9 mouse cellular contexts compared by ENCODE assay signal in genomic region chr10:81452237-81452946, GRCm38 (mm10). TPM values are rescaled to one million over a fixed set of nuclear protein-coding genes. Genes with fewer than 3 reads are reported as not detected.
DNase-seq lines count a peak whose midpoint lies in the region; ATAC-seq lines count a peak whose summit lies in the region.
"Had no signal": no experiment of that assay in that cellular context is flagged by ENCODE, and none has a peak within 500 bp of the region (broad histone marks: within the 10 kb centered on the region; RNA-seq: fewer than 3 reads in every experiment).

No protein-coding gene starts in this region.

- peaks cover 84% of the 10 kb centered on the region for H3K27me3 ChIP-seq in hindbrain, embryonic 13.5 days
- peaks cover 57% of the 10 kb centered on the region for H3K27me3 ChIP-seq in hindbrain, embryonic 14.5 days (ENCODE audit: control insufficient read depth, insufficient read depth, low read length)
- H3K27me3 ChIP-seq in neural tube, embryonic 12.5 days (replicated peaks) = peaks cover 66% of the 10 kb centered on the region
- peaks cover 69% of the 10 kb centered on the region for H3K27me3 ChIP-seq in midbrain, embryonic 13.5 days

- no peaks in the 10 kb centered on the region for H3K9me3 ChIP-seq in hindbrain, embryonic 13.5 days
- H3K9me3 ChIP-seq in hindbrain, embryonic 14.5 days (ENCODE audit: control insufficient read depth, low read length) = no peaks in the 10 kb centered on the region
- no peaks in the 10 kb centered on the region for H3K9me3 ChIP-seq in neural tube, embryonic 12.5 days
- no peaks in the 10 kb centered on the region for H3K9me3 ChIP-seq in midbrain, embryonic 13.5 days

- peak overlapping the region; percentile 29; the same call in 1 of the 2 replicates for H3K9ac ChIP-seq in hindbrain, embryonic 13.5 days
- no peak overlapping the region for H3K9ac ChIP-seq in hindbrain, embryonic 14.5 days
- no peak overlapping the region for H3K9ac ChIP-seq in neural tube, embryonic 12.5 days
- peak overlapping the region; percentile 36; the same call in 1 of the 2 replicates for H3K9ac ChIP-seq in midbrain, embryonic 13.5 days (replicated peaks)

- WGBS in hindbrain, embryonic 13.5 days = 12% methylated on average over 36 of the region's 36 CpGs
- WGBS in hindbrain, embryonic 14.5 days = 7% methylated on average over 36 of the region's 36 CpGs
- 9% methylated on average over 36 of the region's 36 CpGs for WGBS in neural tube, embryonic 12.5 days
- WGBS in midbrain, embryonic 13.5 days = 9% methylated on average over 36 of the region's 36 CpGs

- ATAC-seq in hindbrain, embryonic 13.5 days (ENCODE audit: low FRiP score) = no peak
- no peak for ATAC-seq in hindbrain, embryonic 14.5 days (ENCODE audit: low FRiP score)
- no peak for ATAC-seq in neural tube, embryonic 12.5 days (ENCODE audit: low FRiP score, low read depth)
- ATAC-seq in midbrain, embryonic 13.5 days = no peak
- ATAC-seq: hindbrain, embryonic 16.5 days had no signal

- 0 out of 2 replicates have a peak, but pooled peaks cover 5% of the 10 kb centered on the region for H3K4me1 ChIP-seq in hindbrain, embryonic 13.5 days (replicated peaks)
- H3K4me1 ChIP-seq in hindbrain, embryonic 14.5 days (replicated peaks; ENCODE audit: control insufficient read depth, insufficient read depth, low read length) = no peaks in the 10 kb centered on the region
- H3K4me1 ChIP-seq in neural tube, embryonic 12.5 days = no peaks in the 10 kb centered on the region
- H3K4me1 ChIP-seq in midbrain, embryonic 13.5 days (replicated peaks) = no peaks in the 10 kb centered on the region

- H3K36me3 ChIP-seq in hindbrain, embryonic 13.5 days = no peaks in the 10 kb centered on the region
- H3K36me3 ChIP-seq in hindbrain, embryonic 14.5 days (replicated peaks; ENCODE audit: control insufficient read depth, insufficient read depth) = no peaks in the 10 kb centered on the region
- no peaks in the 10 kb centered on the region for H3K36me3 ChIP-seq in neural tube, embryonic 12.5 days
- no peaks in the 10 kb centered on the region for H3K36me3 ChIP-seq in midbrain, embryonic 13.5 days

- H3K4me3 ChIP-seq in hindbrain, embryonic 13.5 days = no peak overlapping the region
- no peak overlapping the region for H3K4me3 ChIP-seq in hindbrain, embryonic 14.5 days (replicated peaks; ENCODE audit: low read length)
- no peak overlapping the region for H3K4me3 ChIP-seq in neural tube, embryonic 12.5 days
- H3K4me3 ChIP-seq in midbrain, embryonic 13.5 days (replicated peaks) = no peak overlapping the region; the same call in 1 of the 2 replicates

- H3K4me2 ChIP-seq in hindbrain, embryonic 13.5 days = no peak overlapping the region
- no peak overlapping the region for H3K4me2 ChIP-seq in hindbrain, embryonic 14.5 days (replicated peaks)
- 0 out of 2 replicates have a peak overlapping the region, but pooled peaks have one; percentile 5 for H3K4me2 ChIP-seq in neural tube, embryonic 12.5 days (replicated peaks)
- H3K4me2 ChIP-seq in midbrain, embryonic 13.5 days (replicated peaks) = no peak overlapping the region

- H3K27ac ChIP-seq in hindbrain, embryonic 13.5 days = no peak overlapping the region
- H3K27ac ChIP-seq in hindbrain, embryonic 14.5 days = no peak overlapping the region
- H3K27ac ChIP-seq in neural tube, embryonic 12.5 days = no peak overlapping the region
- no peak overlapping the region for H3K27ac ChIP-seq in midbrain, embryonic 13.5 days

- DNase-seq in hindbrain, embryonic 14.5 days (ENCODE audit: low spot score) = no peak
- no peak for DNase-seq in neural tube, embryonic 10.5 days (ENCODE audit: extremely low spot score, low spot score)
- peak; percentile 5 for DNase-seq in brain, adult 2 months (ENCODE audit: low read depth, low spot score)
- no peak for DNase-seq in urinary bladder, adult 18-20 months (ENCODE audit: low spot score in 2 of 2)
- no peak for DNase-seq in kidney, adult 8-10 months

RNA-seq across cellular contexts. Expression of gene Nfic, which starts 3.0 kb away (rescaled TPM):
- polyA plus RNA-seq in hindbrain, embryonic 13.5 days (2015; fragmentation: Nextera tagmentation; extraction: Ambion mirVana) = 21.3 and 22.4 TPM in 2 replicates
- polyA plus RNA-seq in hindbrain, embryonic 14.5 days (2014; fragmentation: Nextera tagmentation; extraction: Ambion mirVana) = 17.3 and 25.8 TPM in 2 replicates
- polyA plus RNA-seq in neural tube, embryonic 12.5 days (2016; fragmentation: Nextera tagmentation; extraction: Ambion mirVana) = 21.7 and 22.2 TPM in 2 replicates
- polyA plus RNA-seq in midbrain, embryonic 13.5 days (2015; fragmentation: Nextera tagmentation; extraction: Ambion mirVana) = 13.1 and 15.2 TPM in 2 replicates

RNA-seq across cellular contexts. Expression of gene Celf5, which starts 30.1 kb away (rescaled TPM):
- polyA plus RNA-seq in hindbrain, embryonic 13.5 days (2015; fragmentation: Nextera tagmentation; extraction: Ambion mirVana) = 61.3 and 69.0 TPM in 2 replicates
- polyA plus RNA-seq in hindbrain, embryonic 14.5 days (2014; fragmentation: Nextera tagmentation; extraction: Ambion mirVana) = 46.6 and 55.9 TPM in 2 replicates
- 32.3 and 33.0 TPM in 2 replicates for polyA plus RNA-seq in neural tube, embryonic 12.5 days (2016; fragmentation: Nextera tagmentation; extraction: Ambion mirVana)
- polyA plus RNA-seq in midbrain, embryonic 13.5 days (2015; fragmentation: Nextera tagmentation; extraction: Ambion mirVana) = 75.5 and 79.4 TPM in 2 replicates

RNA-seq across cellular contexts. Expression of gene Ncln, which starts 43.8 kb away (rescaled TPM):
- polyA plus RNA-seq in hindbrain, embryonic 13.5 days (2015; fragmentation: Nextera tagmentation; extraction: Ambion mirVana) = 56.0 and 62.1 TPM in 2 replicates
- 53.8 and 59.0 TPM in 2 replicates for polyA plus RNA-seq in hindbrain, embryonic 14.5 days (2014; fragmentation: Nextera tagmentation; extraction: Ambion mirVana)
- polyA plus RNA-seq in neural tube, embryonic 12.5 days (2016; fragmentation: Nextera tagmentation; extraction: Ambion mirVana) = 73.2 and 78.4 TPM in 2 replicates
- polyA plus RNA-seq in midbrain, embryonic 13.5 days (2015; fragmentation: Nextera tagmentation; extraction: Ambion mirVana) = 57.1 and 58.2 TPM in 2 replicates

RNA-seq across cellular contexts. Expression of gene S1pr4, which starts 47.5 kb away (rescaled TPM):
- polyA plus RNA-seq in hindbrain, embryonic 13.5 days (2015; fragmentation: Nextera tagmentation; extraction: Ambion mirVana) = 0.93 and 0.95 TPM in 2 replicates
- 0.70 and 0.81 TPM in 2 replicates for polyA plus RNA-seq in hindbrain, embryonic 14.5 days (2014; fragmentation: Nextera tagmentation; extraction: Ambion mirVana)
- polyA plus RNA-seq in neural tube, embryonic 12.5 days (2016; fragmentation: Nextera tagmentation; extraction: Ambion mirVana) = 0.51 and 0.56 TPM in 2 replicates
- polyA plus RNA-seq in midbrain, embryonic 13.5 days (2015; fragmentation: Nextera tagmentation; extraction: Ambion mirVana) = 0.64 and 0.77 TPM in 2 replicates

RNA-seq across cellular contexts. Expression of gene Smim24, which starts 59.5 kb away (rescaled TPM):
- polyA plus RNA-seq in hindbrain, embryonic 13.5 days (2015; fragmentation: Nextera tagmentation; extraction: Ambion mirVana) = 1.8 TPM in 2 replicates
- 0.84 and 1.3 TPM in 2 replicates for polyA plus RNA-seq in hindbrain, embryonic 14.5 days (2014; fragmentation: Nextera tagmentation; extraction: Ambion mirVana)
- 2.1 and 2.7 TPM in 2 replicates for polyA plus RNA-seq in neural tube, embryonic 12.5 days (2016; fragmentation: Nextera tagmentation; extraction: Ambion mirVana)
- 1.4 and 1.9 TPM in 2 replicates for polyA plus RNA-seq in midbrain, embryonic 13.5 days (2015; fragmentation: Nextera tagmentation; extraction: Ambion mirVana)

Comparison
In these comparisons a context has a peak if more than half of its experiments do, and no peak if none do; other contexts are left out.
1. H3K9ac ChIP-seq: peak in hindbrain, embryonic 13.5 days (single experiment) and midbrain, embryonic 13.5 days (single experiment); none in hindbrain, embryonic 14.5 days (single experiment) and neural tube, embryonic 12.5 days (single experiment).